Mouse (Mus musculus) thymus, postnatal 10 days (tissue): ENCODE results near the gene Fgf16.

ENCODE experiments used
- DNase-seq, 2 experiments: peaks; one replicate each; pipeline ENCODE4 v3.0.0; 2021; ENCODE audit warnings: low spot score in 2 of 2

The Fgf16 gene

GRCm38 (mm10) chrX:105764162-105765004, at the start of gene Fgf16:
TSS of gene Fgf16 (plus strand) at chrX:105764279.
- DNase-seq: peak in 1 of 2 experiments; percentile 2

GRCm38 (mm10) chrX:105714740-105715139, 49.3 kb upstream of the Fgf16 start:
- DNase-seq: no peak

DNA sequence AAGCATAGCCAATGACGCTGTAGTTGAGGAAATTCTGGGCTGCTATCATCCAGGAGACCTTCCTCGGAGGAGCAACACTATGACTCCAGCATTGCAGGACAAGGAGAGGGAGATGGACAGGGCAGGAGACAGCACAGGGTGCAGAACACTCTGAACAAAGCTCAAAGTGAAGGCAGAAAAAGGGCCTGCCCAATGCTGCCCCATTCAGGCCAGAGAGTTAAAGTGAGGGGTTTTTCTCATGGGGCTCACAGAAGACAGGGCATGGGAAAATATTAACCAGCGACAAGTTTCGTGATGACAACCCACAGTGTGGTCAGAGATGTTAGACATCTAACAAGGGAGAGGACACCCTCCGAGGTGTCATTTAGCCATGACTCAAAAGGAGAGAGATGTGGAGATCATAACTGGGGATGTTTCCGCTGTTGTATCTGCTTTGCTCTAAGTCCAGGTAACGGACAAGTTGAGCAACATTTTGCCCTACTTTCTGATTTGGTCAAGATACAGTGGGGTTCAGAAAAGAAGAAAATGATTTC, 48.2 kb upstream of the Fgf16 start:
- no peak for DNase-seq

DNA sequence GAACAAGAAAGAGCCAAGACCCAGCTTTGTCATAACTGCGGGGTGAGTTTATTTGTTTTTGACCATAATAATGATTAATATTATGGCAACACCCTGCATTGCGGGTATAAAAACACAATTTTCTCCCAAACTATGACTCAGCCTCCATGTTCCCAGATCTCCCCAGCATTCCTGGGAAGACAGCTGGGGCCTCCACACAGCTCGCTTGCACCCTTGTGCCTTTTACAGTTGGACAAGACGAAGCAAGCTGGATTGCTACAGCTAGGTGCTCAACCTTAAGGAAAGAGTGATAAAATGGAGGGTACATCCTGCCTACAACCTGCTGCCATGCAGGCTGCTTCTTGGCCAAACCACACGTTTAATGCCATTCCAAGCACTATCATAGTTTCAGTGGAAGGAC, 45.7 kb upstream of the Fgf16 start:
- no peak for DNase-seq

DNA sequence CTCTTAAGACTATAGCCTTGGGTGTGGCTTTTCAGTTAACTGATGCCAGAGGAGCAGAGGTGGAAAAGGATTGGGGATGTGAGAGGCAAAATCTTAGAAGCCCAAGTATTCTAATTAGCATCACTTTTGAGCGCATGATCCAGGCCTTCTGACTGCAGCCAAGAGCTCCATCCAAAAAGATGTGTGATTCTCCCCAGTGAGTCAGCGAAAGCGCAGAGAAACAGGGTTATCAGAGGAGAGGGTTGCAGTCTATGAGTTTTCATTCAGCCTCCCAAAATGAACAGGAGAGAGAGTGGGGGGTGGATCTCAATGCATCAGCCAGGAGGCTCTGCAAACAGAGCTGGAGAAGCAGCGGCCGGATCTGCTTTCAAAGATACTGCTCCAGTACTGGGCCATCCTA, 45.1 kb upstream of the Fgf16 start:
- DNase-seq: no peak

GRCm38 (mm10) chrX:105724174-105724573, 39.9 kb upstream of the Fgf16 start:
- DNase-seq: no peak

GRCm38 (mm10) chrX:105762847-105763527, 1.1 kb upstream of the Fgf16 start:
- DNase-seq: peak in 1 of 2 experiments; percentile 7

DNA sequence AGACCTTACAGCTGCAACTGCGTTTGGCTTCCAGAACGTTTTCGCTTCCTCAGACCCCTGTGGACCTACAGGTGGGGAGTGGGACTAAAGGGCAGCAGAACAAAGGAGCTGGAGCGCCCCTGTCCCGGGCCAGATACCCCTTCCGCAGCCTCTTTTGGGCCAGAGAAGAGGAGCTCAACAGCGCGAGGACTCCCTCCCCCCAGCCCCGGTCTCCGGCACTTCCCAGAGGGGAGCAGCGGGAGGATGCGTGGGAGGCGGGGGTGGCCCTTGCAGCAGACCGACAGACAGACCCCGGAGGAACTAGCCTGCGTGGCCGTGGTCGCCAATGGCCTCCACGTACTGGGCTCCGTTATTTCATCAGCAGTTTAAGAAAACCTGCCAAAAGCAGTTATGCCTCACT, 467 bp upstream of the Fgf16 start:
- DNase-seq: peak in 1 of 2 experiments; percentile 2

- no peak for DNase-seq
Observed at GRCm38 (mm10) chrX:105765005-105765706, 1.1 kb downstream of the Fgf16 start.

- DNase-seq: no peak
Observed at GRCm38 (mm10) chrX:105766013-105766412, 1.9 kb downstream of the Fgf16 start.

- DNase-seq: no peak
Observed at GRCm38 (mm10) chrX:105767177-105767764, 3.2 kb downstream of the Fgf16 start.

- DNase-seq: no peak
Observed at GRCm38 (mm10) chrX:105767932-105768331, 3.9 kb downstream of the Fgf16 start.

GRCm38 (mm10) chrX:105773281-105773680, 9.2 kb downstream of the Fgf16 start:
- DNase-seq: no peak

DNA sequence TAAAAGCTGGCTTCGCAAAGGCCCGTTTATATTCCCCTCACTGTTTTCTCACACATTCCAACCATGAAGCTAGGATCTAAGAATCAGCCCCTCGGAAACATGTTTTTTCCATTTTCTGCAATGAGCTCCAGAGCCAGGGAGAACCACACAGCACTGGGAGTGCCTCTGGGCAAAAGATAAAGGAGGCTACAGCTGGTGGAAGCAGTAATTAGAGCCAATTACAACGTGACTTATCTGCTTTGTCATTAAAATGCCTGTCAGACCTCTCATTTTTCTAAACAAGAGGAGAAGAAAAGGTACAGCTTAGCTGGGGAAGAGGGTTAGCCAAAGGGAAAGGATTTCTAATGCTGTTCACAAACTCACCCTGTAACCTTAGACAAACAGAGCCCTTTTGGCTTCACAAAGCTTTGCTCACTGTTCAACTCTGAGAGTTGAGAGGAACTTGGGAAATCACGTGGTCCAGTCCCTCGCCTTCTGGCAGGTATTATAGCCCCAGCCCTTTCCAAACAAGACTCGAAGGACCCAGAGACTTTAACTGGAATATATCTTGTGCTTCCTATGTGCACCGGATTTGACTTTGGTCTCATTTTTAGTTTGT, 30.8 kb downstream of the Fgf16 start:
- no peak for DNase-seq

GRCm38 (mm10) chrX:105824462-105824861, 60.4 kb downstream of the Fgf16 start:
- no peak for DNase-seq
